Mouse (Mus musculus): ENCODE data around the gene Krtap21-1. TPM values are rescaled to one million over a fixed set of nuclear protein-coding genes. Genes with fewer than 3 reads are reported as not detected.

Krtap21-1 gene
- polyA plus RNA-seq (2015; fragmentation: Nextera tagmentation; extraction: Ambion mirVana) = not detected in 2 replicates

DNA sequence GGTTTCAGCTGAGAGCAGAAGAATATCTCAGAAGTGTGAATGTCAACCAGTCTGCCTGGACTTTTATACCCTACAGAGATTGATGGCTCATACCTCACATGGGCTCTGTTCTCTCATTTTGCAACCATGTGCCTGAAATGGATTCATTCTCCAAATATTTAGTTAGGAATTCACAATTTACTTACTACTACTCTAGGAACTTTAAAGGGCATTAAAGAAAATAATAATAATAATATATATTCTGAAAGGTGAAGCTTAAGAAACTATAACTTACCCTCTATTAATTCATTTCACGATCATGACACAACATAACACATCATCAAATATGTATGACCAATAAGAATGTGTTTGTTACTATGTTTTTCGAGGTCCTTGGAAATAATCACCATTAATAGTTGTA, at the start of gene Krtap21-1:
TSS of gene Krtap21-1 (minus strand) at position 101 of the 400 bp plus-strand sequence.
- H3K9ac ChIP-seq (ENCODE audit: low read depth, low read length) = no peak within 1 kb of the TSS
- H3K4me1 ChIP-seq (ENCODE audit: control insufficient read depth, insufficient read depth, low read length) = no peaks in the 10 kb centered on the region
- H3K9me3 ChIP-seq (replicated peaks; ENCODE audit: control insufficient read depth, low read length, poor library complexity, severe bottlenecking) = no peaks in the 10 kb centered on the region
- H3K27ac ChIP-seq (ENCODE audit: low read length) = no peak within 1 kb of the TSS
- WGBS = 87% methylated on average over 2 of the region's 2 CpGs
- no peaks in the 10 kb centered on the region for H3K36me3 ChIP-seq (ENCODE audit: control insufficient read depth, insufficient read depth, low read length)
- H3K27me3 ChIP-seq (ENCODE audit: control insufficient read depth, insufficient read depth, low read depth, low read length) = no peaks in the 10 kb centered on the region; the same call in 1 of the 2 replicates
- H3K4me2 ChIP-seq (ENCODE audit: low read length) = no peak within 1 kb of the TSS
- ATAC-seq = no peak
- H3K4me3 ChIP-seq (ENCODE audit: low read depth, low read length) = no peak within 1 kb of the TSS

DNA sequence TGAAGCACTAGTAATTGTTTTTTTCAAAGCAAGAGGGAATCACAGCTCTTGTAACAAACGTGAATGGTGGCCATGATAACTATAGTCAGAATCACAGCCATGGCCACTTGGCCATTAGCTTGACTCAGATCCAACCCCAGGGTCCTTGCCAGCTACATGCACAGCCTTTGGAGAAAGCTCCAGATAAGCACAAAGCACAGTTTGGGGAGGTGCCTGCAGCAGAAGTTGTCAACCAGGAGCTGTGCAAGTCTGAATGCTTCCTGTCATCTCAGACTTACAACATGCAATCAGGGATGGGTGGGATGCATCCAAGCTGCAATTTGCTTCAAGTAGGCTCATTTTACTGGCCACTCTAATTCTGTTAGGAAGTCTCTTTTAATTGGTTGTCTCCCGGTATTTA, 25.9 kb upstream of the Krtap21-1 start:
- Histone ChIP-seq H3K9ac (ENCODE audit: low read depth, low read length) (no peak overlapping the region), H3K4me3 (ENCODE audit: low read depth, low read length) (no peak overlapping the region), H3K4me1 (ENCODE audit: control insufficient read depth, insufficient read depth, low read length) (no peaks in the 10 kb centered on the region), H3K27ac (ENCODE audit: low read length) (no peak overlapping the region), H3K9me3 (replicated peaks; ENCODE audit: control insufficient read depth, low read length, poor library complexity, severe bottlenecking) (no peaks in the 10 kb centered on the region), H3K27me3 (ENCODE audit: control insufficient read depth, insufficient read depth, low read depth, low read length) (no peaks in the 10 kb centered on the region), H3K36me3 (ENCODE audit: control insufficient read depth, insufficient read depth, low read length) (no peaks in the 10 kb centered on the region), H3K4me2 (ENCODE audit: low read length) (no peak overlapping the region)
- ATAC-seq = no peak
- WGBS = 85% methylated on average over 2 of the region's 2 CpGs

DNA sequence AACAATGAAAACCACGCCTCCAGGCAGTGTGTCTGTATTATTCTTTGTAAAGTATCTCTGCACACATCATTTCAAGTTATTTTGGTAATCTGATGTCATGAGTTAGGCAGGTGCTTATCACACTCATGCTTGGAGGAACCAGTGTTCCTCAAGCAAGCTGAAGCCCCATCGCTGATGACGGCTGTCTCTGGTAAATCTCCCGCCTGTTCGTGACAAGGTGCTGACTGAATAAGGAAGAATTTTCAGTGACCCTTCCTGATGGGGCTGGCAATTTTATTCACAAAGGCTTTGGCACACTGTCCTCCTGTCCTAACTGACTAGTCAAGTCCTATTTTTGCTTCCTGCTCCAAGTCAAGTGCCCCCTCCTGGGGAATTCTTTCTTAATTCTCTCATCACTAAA, 21.6 kb upstream of the Krtap21-1 start:
- 91% methylated on average over 5 of the region's 5 CpGs for WGBS
- Histone ChIP-seq H3K27me3 (ENCODE audit: control insufficient read depth, insufficient read depth, low read depth, low read length) (no peaks in the 10 kb centered on the region), H3K27ac (ENCODE audit: low read length) (no peak overlapping the region), H3K4me2 (ENCODE audit: low read length) (no peak overlapping the region), H3K9me3 (replicated peaks; ENCODE audit: control insufficient read depth, low read length, poor library complexity, severe bottlenecking) (no peaks in the 10 kb centered on the region), H3K36me3 (ENCODE audit: control insufficient read depth, insufficient read depth, low read length) (no peaks in the 10 kb centered on the region), H3K4me1 (ENCODE audit: control insufficient read depth, insufficient read depth, low read length) (no peaks in the 10 kb centered on the region), H3K9ac (ENCODE audit: low read depth, low read length) (no peak overlapping the region), H3K4me3 (ENCODE audit: low read depth, low read length) (no peak overlapping the region)
- no peak for ATAC-seq

DNA sequence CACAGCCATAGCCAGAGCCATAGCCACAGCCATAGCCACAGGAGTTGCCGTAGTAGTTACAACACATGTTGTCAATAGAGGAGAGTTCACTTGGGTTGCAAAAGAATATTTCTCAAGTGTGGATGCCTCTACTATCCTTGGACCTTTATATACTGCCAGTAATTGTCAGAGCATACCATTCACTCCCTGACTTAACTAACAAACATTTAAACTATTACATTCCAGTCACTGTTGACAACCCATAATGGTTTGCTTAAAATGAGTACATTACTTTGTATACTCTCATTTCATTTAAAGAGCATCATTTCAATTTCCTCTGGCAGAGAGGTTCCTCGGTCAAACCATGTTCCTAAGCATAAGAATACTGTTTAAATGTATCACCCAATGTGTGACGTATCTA, 16.3 kb upstream of the Krtap21-1 start, which contains the start of gene Krtap6-2:
TSS of gene Krtap6-2 (minus strand) at position 101 of the 400 bp plus-strand sequence.
- Histone ChIP-seq H3K4me2 (ENCODE audit: low read length) (no peak within 1 kb of the TSS), H3K9me3 (replicated peaks; ENCODE audit: control insufficient read depth, low read length, poor library complexity, severe bottlenecking) (no peaks in the 10 kb centered on the region), H3K9ac (ENCODE audit: low read depth, low read length) (no peak within 1 kb of the TSS), H3K36me3 (ENCODE audit: control insufficient read depth, insufficient read depth, low read length) (no peaks in the 10 kb centered on the region), H3K4me3 (ENCODE audit: low read depth, low read length) (no peak within 1 kb of the TSS), H3K27me3 (ENCODE audit: control insufficient read depth, insufficient read depth, low read depth, low read length) (no peaks in the 10 kb centered on the region), H3K4me1 (ENCODE audit: control insufficient read depth, insufficient read depth, low read length) (no peaks in the 10 kb centered on the region), H3K27ac (ENCODE audit: low read length) (no peak within 1 kb of the TSS)
- no peak for ATAC-seq
- 93% methylated on average over 3 of the region's 3 CpGs for WGBS

DNA sequence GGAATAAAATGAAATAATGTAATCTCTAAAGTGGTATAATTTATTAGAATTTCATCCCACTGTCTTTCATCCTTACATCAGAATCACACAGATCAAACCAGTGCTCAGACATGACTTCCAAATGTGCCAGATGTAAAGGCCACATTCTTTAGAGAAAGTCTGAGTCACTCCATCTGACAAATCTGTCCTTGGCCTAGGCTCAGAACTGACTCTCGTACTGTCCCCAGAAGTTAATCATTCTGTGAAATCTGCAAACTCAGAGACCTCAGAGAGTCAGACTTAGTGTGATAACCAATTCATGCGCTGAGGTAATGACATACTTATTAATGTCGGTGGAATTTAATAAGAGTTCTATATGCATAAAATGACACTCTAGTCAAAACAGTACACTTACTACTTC, 12.6 kb upstream of the Krtap21-1 start:
- Histone ChIP-seq H3K9me3 (replicated peaks; ENCODE audit: control insufficient read depth, low read length, poor library complexity, severe bottlenecking) (no peaks in the 10 kb centered on the region), H3K27ac (ENCODE audit: low read length) (no peak overlapping the region), H3K4me2 (ENCODE audit: low read length) (no peak overlapping the region), H3K4me3 (ENCODE audit: low read depth, low read length) (no peak overlapping the region), H3K27me3 (ENCODE audit: control insufficient read depth, insufficient read depth, low read depth, low read length) (no peaks in the 10 kb centered on the region), H3K4me1 (ENCODE audit: control insufficient read depth, insufficient read depth, low read length) (no peaks in the 10 kb centered on the region), H3K36me3 (ENCODE audit: control insufficient read depth, insufficient read depth, low read length) (no peaks in the 10 kb centered on the region), H3K9ac (ENCODE audit: low read depth, low read length) (no peak overlapping the region)
- WGBS = 89% methylated on average over 3 of the region's 3 CpGs
- no peak for ATAC-seq

DNA sequence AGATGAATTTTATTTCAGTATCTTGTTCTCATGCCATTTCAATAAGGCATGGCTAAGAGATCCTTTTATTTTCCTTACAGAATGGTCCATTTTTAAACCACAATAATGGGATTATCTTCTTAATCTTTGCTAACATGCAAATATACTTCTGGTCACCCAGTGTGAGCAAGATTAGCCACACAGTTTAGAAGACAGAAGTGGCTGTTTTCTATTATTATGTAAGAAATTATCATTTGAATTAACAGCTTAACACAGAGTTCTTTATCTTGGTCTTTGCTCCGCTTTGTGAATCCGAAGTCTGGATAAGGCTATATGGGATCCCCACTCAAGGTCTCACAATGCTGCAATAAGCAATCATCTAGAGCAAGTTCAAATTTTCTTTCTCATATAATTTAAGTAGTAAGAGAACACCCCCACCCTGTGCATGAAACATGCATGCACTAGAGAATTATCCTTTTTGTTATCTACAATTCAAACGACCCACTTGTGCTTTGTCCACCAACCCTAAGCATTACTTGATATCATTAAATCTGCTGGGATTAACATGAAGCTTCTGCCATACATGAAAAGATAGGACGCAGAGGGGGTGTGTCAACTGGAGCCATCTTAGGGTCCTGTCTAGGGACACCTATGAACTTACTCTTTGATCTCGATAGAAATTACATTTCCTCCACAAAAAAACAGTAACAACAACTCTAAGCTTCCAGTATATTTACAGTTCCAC, 6.8 kb upstream of the Krtap21-1 start:
- H3K27ac ChIP-seq (ENCODE audit: low read length) = no peak overlapping the region
- H3K9ac ChIP-seq (ENCODE audit: low read depth, low read length) = no peak overlapping the region
- H3K4me3 ChIP-seq (ENCODE audit: low read depth, low read length) = no peak overlapping the region
- no peaks in the 10 kb centered on the region for H3K4me1 ChIP-seq (ENCODE audit: control insufficient read depth, insufficient read depth, low read length)
- H3K4me2 ChIP-seq (ENCODE audit: low read length) = no peak overlapping the region
- no peaks in the 10 kb centered on the region; the same call in 1 of the 2 replicates for H3K27me3 ChIP-seq (ENCODE audit: control insufficient read depth, insufficient read depth, low read depth, low read length)
- no peaks in the 10 kb centered on the region for H3K36me3 ChIP-seq (ENCODE audit: control insufficient read depth, insufficient read depth, low read length)
- no peaks in the 10 kb centered on the region for H3K9me3 ChIP-seq (replicated peaks; ENCODE audit: control insufficient read depth, low read length, poor library complexity, severe bottlenecking)
- peak; percentile 8; the same call in 1 of the 2 replicates for ATAC-seq
- 19% methylated on average over 5 of the region's 5 CpGs for WGBS

DNA sequence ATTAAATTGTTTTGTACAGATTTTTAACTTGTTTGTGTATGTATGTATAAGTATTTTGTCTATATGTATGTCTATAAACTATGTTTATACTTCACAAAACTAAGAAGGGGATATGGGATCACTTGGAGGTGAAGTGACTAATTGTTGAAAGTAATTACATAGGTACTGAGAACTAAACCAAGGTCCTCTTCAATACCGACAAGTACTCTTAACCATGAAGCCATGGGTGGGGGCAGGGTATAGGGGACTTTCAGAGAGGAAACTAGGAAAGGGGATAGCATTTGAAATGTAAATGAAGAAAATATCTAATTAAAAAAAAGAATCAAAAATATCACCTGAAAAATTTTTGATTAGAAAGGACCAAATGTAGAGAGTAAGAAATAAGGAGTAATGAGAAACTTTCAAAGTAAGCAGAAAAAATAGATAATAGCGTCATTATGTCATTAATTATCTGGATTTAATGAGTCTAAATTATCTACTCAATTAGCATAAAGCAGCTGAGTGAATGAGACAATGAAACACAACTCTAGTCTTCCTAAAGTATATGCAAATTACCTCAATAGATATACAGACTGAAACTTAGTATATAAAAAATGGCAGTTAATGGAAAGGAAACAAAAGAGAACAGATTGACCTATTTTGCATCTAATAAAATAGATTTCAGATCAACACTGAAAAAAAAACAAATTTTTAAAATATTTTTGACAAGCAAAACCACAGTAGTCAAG, 30.8 kb downstream of the Krtap21-1 start:
- Histone ChIP-seq H3K36me3 (ENCODE audit: control insufficient read depth, insufficient read depth, low read length) (no peaks in the 10 kb centered on the region), H3K4me2 (ENCODE audit: low read length) (no peak overlapping the region), H3K4me1 (ENCODE audit: control insufficient read depth, insufficient read depth, low read length) (no peaks in the 10 kb centered on the region), H3K27me3 (ENCODE audit: control insufficient read depth, insufficient read depth, low read depth, low read length) (no peaks in the 10 kb centered on the region), H3K9ac (ENCODE audit: low read depth, low read length) (no peak overlapping the region), H3K9me3 (replicated peaks; ENCODE audit: control insufficient read depth, low read length, poor library complexity, severe bottlenecking) (no peaks in the 10 kb centered on the region; the same call in 1 of the 2 replicates), H3K27ac (ENCODE audit: low read length) (no peak overlapping the region), H3K4me3 (ENCODE audit: low read depth, low read length) (no peak overlapping the region)
- 80% methylated on average over 2 of the region's 2 CpGs for WGBS
- ATAC-seq = no peak

All from midbrain, embryonic 16.5 days (tissue).